Mouse (Mus musculus) neural tube, embryonic 12.5 days (tissue): Measurements from ENCODE around the gene Gm11127. TPM values are rescaled to one million over a fixed set of nuclear protein-coding genes. Genes with fewer than 3 reads are reported as not detected.
A peak's percentile ranks its signal among the peaks of the same experiment; 100 is the strongest.
"Not testable (repeated sequence)": the region's sequence is repeated elsewhere in the genome, so short reads cannot be mapped to it uniquely, and the experiment has no call there.

Experiments used
- ATAC-seq: fragments of 200-750 bp; cut with Nextera tagmentation; 2 replicates; pipeline ENCODE4 v1.8.0; 2017; ENCODE audit warnings: low read depth, mild to moderate bottlenecking, moderate TSS enrichment, moderate library complexity; ENCODE audit not compliant: low FRiP score
- H3K27ac ChIP-seq: fragments of 300-500 bp; sonication (generic); 2 replicates; pipeline ENCODE4 v1.5.1; 2016
- H3K27me3 ChIP-seq: fragments of 300-500 bp; sonication (generic); replicated peaks from 2 replicates; pipeline ENCODE4 v1.6.1; 2016; ENCODE audit warnings: mild to moderate bottlenecking
- H3K36me3 ChIP-seq: fragments of 300-500 bp; sonication (generic); 2 replicates; pipeline ENCODE4 v1.6.1; 2016; ENCODE audit warnings: mild to moderate bottlenecking
- H3K4me1 ChIP-seq: fragments of 300-500 bp; sonication (generic); 2 replicates; pipeline ENCODE4 v1.6.1; 2016
- H3K4me2 ChIP-seq: fragments of 300-500 bp; sonication (generic); replicated peaks from 2 replicates; pipeline ENCODE4 v1.6.1; 2016; ENCODE audit warnings: mild to moderate bottlenecking
- H3K4me3 ChIP-seq: fragments of 300-500 bp; sonication (generic); 2 replicates; pipeline ENCODE4 v1.5.1; 2016
- H3K9ac ChIP-seq: fragments of 300-500 bp; sonication (generic); 2 replicates; pipeline ENCODE4 v1.6.1; 2016; ENCODE audit warnings: mild to moderate bottlenecking
- H3K9me3 ChIP-seq: fragments of 300-500 bp; sonication (generic); 2 replicates; pipeline ENCODE4 v1.6.1; 2016; ENCODE audit warnings: mild to moderate bottlenecking
- WGBS: fragments of 180-500 bp; shearing (Covaris S2); methylation state at CpG from one replicate; pipeline ENCODE4 v1.1.7; 2016; 5-methylcytosine and 5-hydroxymethylcytosine counted together
- polyA plus RNA-seq: library from polyadenylated mRNA; unstranded; fragments of >200 nt; fragmentation: Nextera tagmentation; extraction: Ambion mirVana; gene quantifications from 2 replicates; pipeline ENCODE4 v1.2.1, GENCODE M21; 2016

Gene Gm11127
- polyA plus RNA-seq, 1 experiment from 2014 or later: not detected

- Histone ChIP-seq H3K27ac (no peak overlapping the region), H3K4me3 (no peak overlapping the region), H3K4me1 (no peaks in the 10 kb centered on the region), H3K9me3 (no peaks in the 10 kb centered on the region), H3K4me2 (peak overlapping the region; percentile 69), H3K36me3 (no peaks in the 10 kb centered on the region), H3K9ac (no peak overlapping the region), H3K27me3 (no peaks in the 10 kb centered on the region)
- ATAC-seq: no peak
- 84% methylated on average over 3 of the region's 3 CpGs for WGBS
These were observed 14.9 kb downstream of the Gm11127 start for GRCm38 (mm10) chr17:36043286-36043685.

- peak; percentile 91 for ATAC-seq
- H3K9me3 ChIP-seq, H3K27me3 ChIP-seq, H3K27ac ChIP-seq, H3K36me3 ChIP-seq, H3K4me1 ChIP-seq: not testable (repeated sequence)
- peak within 1 kb of the TSS; percentile 49 for H3K9ac ChIP-seq
- H3K4me3 ChIP-seq: peak within 1 kb of the TSS; percentile 33
- 2% methylated on average over 12 of the region's 12 CpGs for WGBS
- H3K4me2 ChIP-seq: peak within 1 kb of the TSS; percentile 69
These were observed 15.5 kb downstream of the Gm11127 start, which contains the start of the genes H2-T22 and Gm6034 for GRCm38 (mm10) chr17:36042610-36043169. TSS of gene H2-T22 (minus strand) at chr17:36042747. TSS of gene Gm6034 (plus strand) at chr17:36042961.

DNA sequence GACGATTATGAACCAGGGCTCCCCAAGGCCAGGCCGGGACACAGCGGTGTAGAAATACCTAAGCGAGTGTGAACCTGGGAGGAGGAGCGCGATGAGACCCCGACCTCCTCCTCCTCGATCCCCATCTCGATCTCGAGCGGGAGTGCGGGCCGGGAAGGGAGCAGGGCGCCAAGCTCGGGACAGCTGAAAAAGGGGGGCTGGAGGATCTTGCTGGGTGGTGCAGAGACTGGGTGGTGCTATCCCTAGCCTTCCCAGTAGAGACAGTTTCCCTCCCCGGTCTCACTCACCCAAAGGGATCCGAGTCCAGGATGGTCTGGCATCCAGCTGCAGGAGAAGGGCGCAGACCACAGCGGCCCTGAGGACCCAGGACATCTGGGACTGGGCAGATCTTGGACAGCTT, 16.1 kb downstream of the Gm11127 start:
- ATAC-seq: peak; percentile 78
- H3K9ac ChIP-seq: peak overlapping the region; percentile 49
- not testable (repeated sequence) for H3K36me3 ChIP-seq, H3K4me1 ChIP-seq, H3K9me3 ChIP-seq, H3K27me3 ChIP-seq, H3K27ac ChIP-seq
- 2% methylated on average over 19 of the region's 19 CpGs for WGBS
- H3K4me2 ChIP-seq: peak overlapping the region; percentile 69
- peak overlapping the region; percentile 33 for H3K4me3 ChIP-seq

DNA sequence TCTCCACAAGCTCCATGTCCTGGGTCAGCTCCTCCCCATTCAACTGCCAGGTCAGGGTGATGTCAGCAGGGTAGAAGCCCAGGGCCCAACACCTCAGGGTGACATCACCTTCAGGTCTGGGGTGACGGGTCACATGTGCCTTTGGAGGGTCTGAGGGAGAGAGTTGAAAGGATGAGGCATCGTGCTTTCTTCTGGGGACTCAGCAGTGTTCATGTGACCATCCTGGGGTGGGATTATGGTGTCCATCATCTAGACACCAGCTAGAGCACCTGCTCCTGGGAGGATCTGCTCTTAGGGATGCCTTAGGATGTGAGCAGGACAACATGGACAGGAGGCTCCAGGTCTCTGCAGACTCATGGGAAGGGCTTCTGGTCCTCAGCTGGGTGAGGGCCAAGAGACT, 17.6 kb downstream of the Gm11127 start:
- not testable (repeated sequence) for H3K27me3 ChIP-seq, H3K4me3 ChIP-seq, ATAC-seq, H3K27ac ChIP-seq, H3K9ac ChIP-seq, H3K36me3 ChIP-seq, H3K9me3 ChIP-seq, H3K4me1 ChIP-seq, H3K4me2 ChIP-seq
- WGBS: 80% methylated on average over 2 of the region's 2 CpGs

- H3K4me1 ChIP-seq, H3K27ac ChIP-seq, ATAC-seq, H3K4me3 ChIP-seq, H3K4me2 ChIP-seq, H3K9ac ChIP-seq, H3K36me3 ChIP-seq, H3K9me3 ChIP-seq, H3K27me3 ChIP-seq: not testable (repeated sequence)
- 87% methylated on average over 13 of the region's 13 CpGs for WGBS
These were observed 22.0 kb downstream of the Gm11127 start for GRCm38 (mm10) chr17:36036126-36036525.

DNA sequence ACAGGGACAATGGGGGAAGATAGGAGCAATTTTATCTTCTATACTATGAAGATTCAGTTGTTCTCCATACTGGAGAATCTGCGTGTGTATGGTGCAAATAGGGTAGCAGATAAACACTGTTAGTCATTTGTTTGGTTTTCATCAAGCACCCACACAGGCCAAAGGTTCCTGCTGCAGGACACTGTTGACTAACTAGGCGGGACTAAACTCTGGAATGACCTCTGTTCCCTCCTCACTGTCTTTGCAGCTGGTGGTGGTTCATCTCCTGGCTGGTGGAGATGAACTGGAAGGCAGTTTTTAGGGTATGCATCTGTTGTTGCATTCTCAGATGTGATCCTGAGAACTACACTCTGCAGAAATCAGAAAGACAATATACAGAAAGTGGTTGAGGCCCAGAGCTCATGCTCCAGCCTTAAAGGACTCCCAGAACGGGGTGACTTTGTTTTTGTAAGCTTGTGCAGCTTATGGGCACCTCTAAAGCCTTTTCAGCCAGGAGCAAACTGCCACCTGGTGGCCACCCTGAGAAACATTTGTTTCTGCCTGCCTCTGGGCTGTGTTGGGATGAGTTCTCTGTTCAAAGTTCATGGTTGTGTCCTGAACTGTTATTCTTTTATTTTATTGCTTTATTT, 23.0 kb downstream of the Gm11127 start:
- not testable (repeated sequence) for H3K4me2 ChIP-seq, H3K9ac ChIP-seq, H3K27me3 ChIP-seq, H3K27ac ChIP-seq, H3K9me3 ChIP-seq, H3K4me1 ChIP-seq, H3K4me3 ChIP-seq, H3K36me3 ChIP-seq
- ATAC-seq: 0 out of 2 replicates have a peak, but pooled peaks have one; percentile 18
- 37% methylated on average over 3 of the region's 3 CpGs for WGBS

- not testable (repeated sequence) for ATAC-seq, H3K9ac ChIP-seq, H3K4me1 ChIP-seq, H3K36me3 ChIP-seq, H3K4me2 ChIP-seq, H3K4me3 ChIP-seq, H3K9me3 ChIP-seq, H3K27me3 ChIP-seq, H3K27ac ChIP-seq
- WGBS: 63% methylated on average over 3 of the region's 3 CpGs
These were observed 23.6 kb downstream of the Gm11127 start for GRCm38 (mm10) chr17:36034524-36034923.

- peak; percentile 49; the same call in 1 of the 2 replicates for ATAC-seq
- H3K27me3 ChIP-seq, H3K36me3 ChIP-seq, H3K9me3 ChIP-seq, H3K27ac ChIP-seq, H3K4me1 ChIP-seq: not testable (repeated sequence)
- peak within 1 kb of the TSS; percentile 42; the same call in 1 of the 2 replicates for H3K9ac ChIP-seq
- peak within 1 kb of the TSS; percentile 82 for H3K4me2 ChIP-seq
- peak within 1 kb of the TSS; percentile 43 for H3K4me3 ChIP-seq
- under 1% methylated on average over 25 of the region's 25 CpGs for WGBS
These were observed 25.8 kb downstream of the Gm11127 start, which contains the start of gene H2-T23 for GRCm38 (mm10) chr17:36032351-36032875. TSS of gene H2-T23 (minus strand) at chr17:36032855.

GRCm38 (mm10) chr17:36031583-36032331, 26.4 kb downstream of the Gm11127 start:
- peak; percentile 61 for ATAC-seq
- not testable (repeated sequence) for H3K4me1 ChIP-seq, H3K27me3 ChIP-seq, H3K9me3 ChIP-seq, H3K36me3 ChIP-seq, H3K27ac ChIP-seq
- peak overlapping the region; percentile 43 for H3K4me3 ChIP-seq
- peak overlapping the region; percentile 42; the same call in 1 of the 2 replicates for H3K9ac ChIP-seq
- H3K4me2 ChIP-seq: peak overlapping the region; percentile 82
- 1% methylated on average over 40 of the region's 40 CpGs for WGBS

- H3K9me3 ChIP-seq, H3K4me1 ChIP-seq, H3K27ac ChIP-seq, H3K27me3 ChIP-seq, H3K36me3 ChIP-seq: not testable (repeated sequence)
- H3K4me3 ChIP-seq: peak overlapping the region; percentile 43; the same call in 1 of the 2 replicates
- 38% methylated on average over 8 of the region's 8 CpGs for whole genome bisulfite sequencing
- H3K4me2 ChIP-seq: peak overlapping the region; percentile 82
- ATAC-seq: peak; percentile 26; the same call in 1 of the 2 replicates
- 0 out of 2 replicates have a peak overlapping the region, but pooled peaks have one; percentile 38 for H3K9ac ChIP-seq
These were observed 27.2 kb downstream of the Gm11127 start for GRCm38 (mm10) chr17:36030703-36031582.

DNA sequence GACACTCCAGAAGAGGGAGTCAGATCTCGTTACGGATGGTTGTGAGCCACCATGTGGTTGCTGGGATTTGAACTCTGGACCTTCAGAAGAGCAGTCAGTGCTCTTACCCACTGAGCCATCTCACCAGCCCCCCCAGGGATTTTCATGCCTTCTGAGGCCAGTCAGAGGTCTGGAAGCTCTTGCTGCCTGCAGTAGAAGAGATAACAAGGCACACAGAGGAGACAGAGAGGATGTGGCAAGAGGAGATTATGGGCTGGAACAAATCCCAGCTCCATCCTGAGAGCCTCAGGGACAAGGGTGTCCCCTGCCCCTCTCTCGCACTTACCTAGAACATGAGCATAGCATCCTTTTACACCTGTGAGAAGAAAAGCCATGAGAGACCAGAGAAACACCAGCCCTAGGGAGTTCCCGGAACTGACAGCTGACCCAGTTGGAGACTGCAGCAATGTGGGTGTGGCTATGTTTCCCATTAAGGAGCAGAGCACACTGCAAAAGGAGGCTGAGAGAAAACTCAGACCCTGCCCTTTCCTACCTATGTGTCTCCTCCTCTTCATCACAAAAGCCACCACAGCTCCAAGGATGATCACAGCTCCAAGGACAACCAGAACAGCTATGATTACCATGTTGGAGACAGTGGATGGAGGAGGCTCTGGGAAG, 28.0 kb downstream of the Gm11127 start:
- ATAC-seq, H3K27ac ChIP-seq, H3K4me1 ChIP-seq, H3K36me3 ChIP-seq, H3K27me3 ChIP-seq, H3K4me2 ChIP-seq, H3K9ac ChIP-seq, H3K4me3 ChIP-seq, H3K9me3 ChIP-seq: not testable (repeated sequence)
- 88% methylated on average over 4 of the region's 4 CpGs for WGBS
